Mouse (Mus musculus) intestine, embryonic 15.5 days (tissue): ENCODE measurements around the gene Cyp3a59. TPM values are rescaled to one million over a fixed set of nuclear protein-coding genes. Genes with fewer than 3 reads are reported as not detected.
"Not testable (repeated sequence)": the region's sequence is repeated elsewhere in the genome, so short reads cannot be mapped to it uniquely, and the experiment has no call there.

ENCODE experiments used
- ATAC-seq: fragments of 200-750 bp; cut with Nextera tagmentation; 2 replicates; pipeline ENCODE4 v1.8.0; 2017; ENCODE audit warnings: moderate TSS enrichment, moderate library complexity
- H3K27ac ChIP-seq: fragments of 300-500 bp; sonication (generic); 2 replicates; pipeline ENCODE4 v1.5.1; 2015; ENCODE audit warnings: mild to moderate bottlenecking, inconsistent platforms
- H3K27me3 ChIP-seq: fragments of 300-500 bp; sonication (generic); replicated peaks from 2 replicates; pipeline ENCODE4 v1.6.1; 2015; ENCODE audit warnings: inconsistent platforms
- H3K36me3 ChIP-seq: fragments of 300-500 bp; sonication (generic); 2 replicates; pipeline ENCODE4 v1.6.1; 2015; ENCODE audit warnings: inconsistent platforms
- H3K4me1 ChIP-seq: fragments of 300-500 bp; sonication (generic); replicated peaks from 2 replicates; pipeline ENCODE4 v1.6.1; 2015; ENCODE audit warnings: inconsistent platforms
- H3K4me2 ChIP-seq: fragments of 300-500 bp; sonication (generic); replicated peaks from 2 replicates; pipeline ENCODE4 v1.6.1; 2015; ENCODE audit warnings: mild to moderate bottlenecking, inconsistent platforms
- H3K4me3 ChIP-seq: fragments of 300-500 bp; sonication (generic); replicated peaks from 2 replicates; pipeline ENCODE4 v1.5.1; 2015; ENCODE audit warnings: inconsistent platforms
- H3K9ac ChIP-seq: fragments of 300-500 bp; sonication (generic); 2 replicates; pipeline ENCODE4 v1.6.1; 2015; ENCODE audit warnings: inconsistent platforms
- H3K9me3 ChIP-seq: fragments of 300-500 bp; sonication (generic); 2 replicates; pipeline ENCODE4 v1.6.1; 2016; ENCODE audit warnings: inconsistent platforms
- WGBS: fragments of 180-500 bp; shearing (Covaris S2); methylation state at CpG from one replicate; pipeline ENCODE4 v1.1.7; 2015; 5-methylcytosine and 5-hydroxymethylcytosine counted together
- polyA plus RNA-seq: library from polyadenylated mRNA; unstranded; fragments of >200 nt; fragmentation: Nextera tagmentation; extraction: Ambion mirVana; gene quantifications from 2 replicates; pipeline ENCODE4 v1.2.1, GENCODE M21; 2015

The Cyp3a59 gene
- polyA plus RNA-seq: not detected in 2 replicates

GRCm38 (mm10) chr5:146078945-146079344 lies at the start of gene Cyp3a59:
TSS of gene Cyp3a59 (plus strand) at chr5:146079257.
- ATAC-seq, H3K4me3 ChIP-seq, H3K4me2 ChIP-seq, H3K36me3 ChIP-seq, H3K9me3 ChIP-seq, H3K27ac ChIP-seq, H3K9ac ChIP-seq, H3K4me1 ChIP-seq, H3K27me3 ChIP-seq: not testable (repeated sequence)

GRCm38 (mm10) chr5:146070099-146070498 lies 9.0 kb upstream of the Cyp3a59 start:
- no peak for ATAC-seq
- Histone ChIP-seq H3K4me2 (no peak overlapping the region), H3K9ac (no peak overlapping the region), H3K9me3 (no peaks in the 10 kb centered on the region), H3K4me1 (no peaks in the 10 kb centered on the region), H3K27me3 (no peaks in the 10 kb centered on the region), H3K36me3 (no peaks in the 10 kb centered on the region), H3K27ac (no peak overlapping the region), H3K4me3 (no peak overlapping the region)
- WGBS: 64% methylated on average over 1 of the region's 1 CpGs

- H3K4me3 ChIP-seq: no peak overlapping the region
- no peak overlapping the region for H3K27ac ChIP-seq
- 43% methylated on average over 2 of the region's 2 CpGs for WGBS
- no peaks in the 10 kb centered on the region for H3K27me3 ChIP-seq
- no peaks in the 10 kb centered on the region for H3K9me3 ChIP-seq
- no peak overlapping the region for H3K4me2 ChIP-seq
- ATAC-seq: no peak
- no peaks in the 10 kb centered on the region for H3K4me1 ChIP-seq
- H3K36me3 ChIP-seq: no peaks in the 10 kb centered on the region
- no peak overlapping the region for H3K9ac ChIP-seq
Observed at GRCm38 (mm10) chr5:146147903-146148302, 68.8 kb downstream of the Cyp3a59 start.

GRCm38 (mm10) chr5:146150454-146150853 lies 71.4 kb downstream of the Cyp3a59 start:
- Histone ChIP-seq H3K4me3 (no peak overlapping the region), H3K9me3 (no peaks in the 10 kb centered on the region), H3K27me3 (no peaks in the 10 kb centered on the region), H3K4me1 (no peaks in the 10 kb centered on the region), H3K9ac (no peak overlapping the region), H3K36me3 (no peaks in the 10 kb centered on the region), H3K4me2 (no peak overlapping the region), H3K27ac (no peak overlapping the region)
- WGBS: 74% methylated on average over 3 of the region's 3 CpGs
- ATAC-seq: no peak

- H3K4me1 ChIP-seq, H3K9me3 ChIP-seq, H3K9ac ChIP-seq, ATAC-seq, H3K27me3 ChIP-seq, H3K36me3 ChIP-seq, H3K4me3 ChIP-seq, H3K27ac ChIP-seq, H3K4me2 ChIP-seq: not testable (repeated sequence)
- WGBS: 89% methylated on average over 4 of the region's 4 CpGs
Observed at GRCm38 (mm10) chr5:146158326-146158725, 79.3 kb downstream of the Cyp3a59 start.

GRCm38 (mm10) chr5:146160439-146160838 lies 81.4 kb downstream of the Cyp3a59 start, which contains the start of gene Gm5565:
TSS of gene Gm5565 (minus strand) at chr5:146160539.
- H3K4me3 ChIP-seq, H3K4me2 ChIP-seq, H3K27me3 ChIP-seq, H3K36me3 ChIP-seq, H3K9ac ChIP-seq, H3K27ac ChIP-seq, H3K9me3 ChIP-seq, ATAC-seq, H3K4me1 ChIP-seq: not testable (repeated sequence)
- 95% methylated on average over 3 of the region's 3 CpGs for WGBS

Other genes starting within 250 kb of the Cyp3a59 start
- gene Cyp3a11, start 199.3 kb upstream of the Cyp3a59 start, polyA plus RNA-seq: 0.33 and 0.34 TPM in 2 replicates
- gene Cyp3a25, start 69.6 kb upstream of the Cyp3a59 start, polyA plus RNA-seq: not detected in 2 replicates
- gene Gm5565, start 81.3 kb downstream of the Cyp3a59 start, polyA plus RNA-seq: not detected in 2 replicates
- gene Gm6309, start 91.5 kb downstream of the Cyp3a59 start, polyA plus RNA-seq: not detected in 2 replicates
- gene 1700001J03Rik, start 106.0 kb downstream of the Cyp3a59 start, polyA plus RNA-seq: not detected in 2 replicates
- 47.2 and 48.3 TPM in 2 replicates for gene Rnf6, start 142.3 kb downstream of the Cyp3a59 start, polyA plus RNA-seq
- 19.6 and 20.3 TPM in 2 replicates for gene Cdk8, start 152.0 kb downstream of the Cyp3a59 start, polyA plus RNA-seq